Mouse (Mus musculus) fat pad, adult 2 months (tissue): ENCODE data around the gene Rad54l2.

Experiments used
- DNase-seq: peaks from one replicate; pipeline ENCODE4 v3.0.0-alpha.2; 2011; ENCODE audit warnings: low read depth, low spot score; ENCODE audit errors: extremely low read depth

Rad54l2 gene

GRCm38 (mm10) chr9:106788812-106789321 is at the start of gene Rad54l2:
Gene Rad54l2 (minus strand): TSS chr9:106789194.
- no peak for DNase-seq

- no peak for DNase-seq
Observed at GRCm38 (mm10) chr9:106822381-106823104, 33.5 kb upstream of the Rad54l2 start.

GRCm38 (mm10) chr9:106821618-106822380 is 32.8 kb upstream of the Rad54l2 start, which contains the start of gene Dcaf1:
Gene Dcaf1 (plus strand): TSS chr9:106821874.
- DNase-seq = peak; percentile 84

GRCm38 (mm10) chr9:106821050-106821617 is 32.1 kb upstream of the Rad54l2 start:
- DNase-seq = no peak

- DNase-seq = no peak
Observed at GRCm38 (mm10) chr9:106819201-106819600, 30.2 kb upstream of the Rad54l2 start.

- DNase-seq = no peak
Observed at GRCm38 (mm10) chr9:106818191-106818590, 29.2 kb upstream of the Rad54l2 start.

- no peak for DNase-seq
Observed at GRCm38 (mm10) chr9:106806503-106806902, 17.5 kb upstream of the Rad54l2 start.

- no peak for DNase-seq
Observed at GRCm38 (mm10) chr9:106790831-106791230, 1.8 kb upstream of the Rad54l2 start.

- no peak for DNase-seq
Observed at GRCm38 (mm10) chr9:106789363-106789762, 369 bp upstream of the Rad54l2 start.

GRCm38 (mm10) chr9:106787979-106788811 is 799 bp downstream of the Rad54l2 start:
- no peak for DNase-seq

GRCm38 (mm10) chr9:106785206-106785605 is 3.8 kb downstream of the Rad54l2 start:
- DNase-seq = no peak

- DNase-seq = no peak
Observed at GRCm38 (mm10) chr9:106783554-106783953, 5.4 kb downstream of the Rad54l2 start.

- DNase-seq = no peak
Observed at GRCm38 (mm10) chr9:106780086-106780485, 8.9 kb downstream of the Rad54l2 start.

GRCm38 (mm10) chr9:106778319-106778718 is 10.7 kb downstream of the Rad54l2 start:
- DNase-seq = no peak

- no peak for DNase-seq
Observed at GRCm38 (mm10) chr9:106777423-106777822, 11.6 kb downstream of the Rad54l2 start.

GRCm38 (mm10) chr9:106776116-106776515 is 12.9 kb downstream of the Rad54l2 start:
- DNase-seq = no peak

- DNase-seq = no peak
Observed at GRCm38 (mm10) chr9:106771770-106772169, 17.2 kb downstream of the Rad54l2 start.

- no peak for DNase-seq
Observed at GRCm38 (mm10) chr9:106770216-106770615, 18.8 kb downstream of the Rad54l2 start.

GRCm38 (mm10) chr9:106769781-106770180 is 19.2 kb downstream of the Rad54l2 start:
- no peak for DNase-seq

GRCm38 (mm10) chr9:106756421-106756820 is 32.6 kb downstream of the Rad54l2 start:
- no peak for DNase-seq

- no peak for DNase-seq
Observed at GRCm38 (mm10) chr9:106755776-106756175, 33.2 kb downstream of the Rad54l2 start.
